Mouse (Mus musculus) kidney, postnatal 36 days (tissue): Measurements from ENCODE around the gene Actn4.
A peak's percentile ranks its signal among the peaks of the same experiment; 100 is the strongest.

Experiments
- DNase-seq, 2 experiments: peaks; one replicate each; pipeline ENCODE4 v3.0.0; 2021 to 2022; ENCODE audit warnings: mixed read lengths in 2 of 2

Actn4 gene

GRCm38 (mm10) chr7:28961927-28962670 lies at the start of gene Actn4:
Gene Actn4, minus strand, starts transcription at chr7:28962340.
- DNase-seq, result peak; percentile 99 to 100

GRCm38 (mm10) chr7:29008714-29009113 lies 46.6 kb upstream of the Actn4 start:
- no peak for DNase-seq

GRCm38 (mm10) chr7:29008171-29008570 lies 46.0 kb upstream of the Actn4 start:
- no peak for DNase-seq

GRCm38 (mm10) chr7:29007224-29008101 lies 45.3 kb upstream of the Actn4 start:
- no peak for DNase-seq

GRCm38 (mm10) chr7:29000651-29001605 lies 38.8 kb upstream of the Actn4 start:
- peak; percentile 46 to 78 for DNase-seq

GRCm38 (mm10) chr7:28993402-28993801 lies 31.3 kb upstream of the Actn4 start:
- no peak for DNase-seq

- DNase-seq, result no peak
Measured at GRCm38 (mm10) chr7:28992997-28993396, 30.9 kb upstream of the Actn4 start.

- no peak for DNase-seq
Measured at GRCm38 (mm10) chr7:28991616-28992015, 29.5 kb upstream of the Actn4 start.

GRCm38 (mm10) chr7:28990766-28991273 lies 28.7 kb upstream of the Actn4 start:
- DNase-seq, result no peak

GRCm38 (mm10) chr7:28985207-28985606 lies 23.1 kb upstream of the Actn4 start:
- no peak for DNase-seq

- no peak for DNase-seq
Measured at GRCm38 (mm10) chr7:28984452-28984851, 22.3 kb upstream of the Actn4 start.

GRCm38 (mm10) chr7:28983849-28984248 lies 21.7 kb upstream of the Actn4 start:
- no peak for DNase-seq

- DNase-seq, result no peak
Measured at GRCm38 (mm10) chr7:28983141-28983564, 21.0 kb upstream of the Actn4 start.

GRCm38 (mm10) chr7:28982274-28983013 lies 20.3 kb upstream of the Actn4 start:
- peak; percentile 31 to 37 for DNase-seq

- DNase-seq, result peak; percentile 98 to 99
Measured at GRCm38 (mm10) chr7:28981651-28982273, 19.6 kb upstream of the Actn4 start, which contains the start of the genes Eif3k and Map4k1. Gene Eif3k, minus strand, starts transcription at chr7:28981864. Gene Map4k1, plus strand, starts transcription at chr7:28982050.

GRCm38 (mm10) chr7:28977556-28977955 lies 15.4 kb upstream of the Actn4 start:
- peak; percentile 84 to 89 for DNase-seq

GRCm38 (mm10) chr7:28973025-28973424 lies 10.9 kb upstream of the Actn4 start:
- DNase-seq, result peak in 1 of 2 experiments; percentile 49

GRCm38 (mm10) chr7:28972542-28972985 lies 10.4 kb upstream of the Actn4 start:
- peak; percentile 74 to 94 for DNase-seq

GRCm38 (mm10) chr7:28971770-28972269 lies 9.7 kb upstream of the Actn4 start:
- peak; percentile 60 to 71 for DNase-seq

GRCm38 (mm10) chr7:28971029-28971428 lies 8.9 kb upstream of the Actn4 start:
- no peak for DNase-seq
